Mouse (Mus musculus) layer of hippocampus, adult 11-12 months (tissue): Measurements from ENCODE around the gene Ppard.
"Not testable (repeated sequence)": the region's sequence is repeated elsewhere in the genome, so short reads cannot be mapped to it uniquely, and the experiment has no call there.

Source experiments
- DNase-seq: peaks from one replicate; pipeline ENCODE4 v3.0.0; 2022; ENCODE audit warnings: low spot score

The Ppard gene

DNA sequence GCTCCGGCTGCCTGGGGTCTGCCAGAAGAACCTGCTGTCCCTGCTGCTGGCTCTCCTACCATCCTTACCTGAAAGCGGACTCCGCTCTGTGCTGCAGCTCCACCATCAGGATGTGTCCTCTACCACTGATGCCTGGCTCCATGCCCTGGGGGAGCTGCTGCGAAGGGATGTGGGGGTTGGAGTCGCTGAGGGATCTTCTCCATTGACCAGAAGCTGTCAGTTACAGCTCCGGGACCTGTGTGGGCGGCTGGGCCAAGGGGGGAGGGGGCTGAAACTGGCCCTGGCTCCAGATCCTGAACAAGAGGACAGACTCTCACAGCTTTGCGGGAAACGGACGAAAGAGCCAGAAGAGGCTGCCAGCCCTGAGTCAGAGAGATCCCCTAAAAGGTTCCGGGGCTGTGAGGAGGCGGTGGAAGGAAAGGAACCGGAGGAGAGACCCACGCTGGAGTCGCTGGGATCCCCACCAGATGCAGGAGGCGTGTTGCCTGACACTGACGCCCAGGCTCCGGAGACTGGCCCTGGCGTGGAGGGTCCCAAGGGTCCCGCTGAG, 83.2 kb downstream of the Ppard start:
- no peak for DNase-seq

DNA sequence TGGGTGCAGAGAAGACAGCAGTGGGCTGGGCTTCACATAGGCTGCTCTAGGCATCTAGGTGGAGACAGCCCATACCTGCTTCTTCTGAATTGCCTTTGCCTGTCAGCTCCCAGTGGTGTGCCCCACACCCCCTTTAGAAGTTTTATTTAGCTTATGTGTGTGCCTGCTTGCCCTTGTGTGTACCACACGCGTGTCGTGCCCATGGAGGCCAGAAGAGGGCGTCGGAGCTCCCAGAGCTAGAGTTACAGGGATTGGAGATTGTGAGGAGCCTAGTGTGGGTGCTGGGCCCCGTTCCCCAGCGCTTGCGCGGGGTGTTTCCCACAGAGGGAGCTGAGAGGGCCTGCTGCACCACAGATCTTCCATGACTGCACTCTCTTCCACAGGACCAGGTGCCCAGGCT, 84.0 kb downstream of the Ppard start:
- DNase-seq = no peak

DNA sequence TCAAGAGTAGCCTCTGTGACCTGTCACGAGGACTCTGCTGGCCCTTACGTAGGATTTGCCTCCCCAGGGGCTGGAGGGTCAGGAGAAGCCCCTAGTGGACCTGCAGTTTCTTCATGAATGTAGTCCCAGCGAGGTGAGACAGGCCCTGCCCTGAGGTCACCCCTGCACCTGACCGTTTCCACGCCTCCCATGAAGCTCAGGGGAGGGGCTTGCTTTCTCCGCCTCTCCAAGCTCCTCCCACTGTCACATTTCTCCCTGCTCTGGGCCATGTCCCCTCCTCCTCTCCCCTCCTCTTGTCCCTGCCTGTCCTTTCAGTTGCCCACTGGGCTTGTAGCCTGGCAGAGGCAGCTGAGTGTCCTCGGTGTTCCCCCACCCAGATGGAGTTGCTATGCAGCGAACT, 84.6 kb downstream of the Ppard start:
- no peak for DNase-seq

DNA sequence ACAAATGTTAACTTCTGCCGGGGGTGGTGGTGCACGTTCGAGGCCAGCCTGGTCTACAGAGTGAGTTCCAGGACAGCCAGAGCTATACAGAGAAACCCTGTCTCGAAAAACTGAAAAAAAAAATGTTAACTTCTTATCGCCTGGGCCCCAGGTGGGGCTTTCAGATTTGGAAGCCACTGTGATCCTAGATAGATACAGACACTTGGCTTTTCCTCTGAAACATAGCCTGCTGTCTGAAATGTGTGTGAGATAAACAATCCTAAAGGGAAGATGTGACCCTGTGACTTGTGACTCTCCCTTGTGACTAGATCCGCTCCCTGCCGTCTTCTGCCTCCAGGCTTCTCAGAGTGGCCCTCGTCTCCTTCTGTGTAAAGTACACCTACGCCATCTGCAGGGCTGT, 85.2 kb downstream of the Ppard start:
- no peak for DNase-seq

DNA sequence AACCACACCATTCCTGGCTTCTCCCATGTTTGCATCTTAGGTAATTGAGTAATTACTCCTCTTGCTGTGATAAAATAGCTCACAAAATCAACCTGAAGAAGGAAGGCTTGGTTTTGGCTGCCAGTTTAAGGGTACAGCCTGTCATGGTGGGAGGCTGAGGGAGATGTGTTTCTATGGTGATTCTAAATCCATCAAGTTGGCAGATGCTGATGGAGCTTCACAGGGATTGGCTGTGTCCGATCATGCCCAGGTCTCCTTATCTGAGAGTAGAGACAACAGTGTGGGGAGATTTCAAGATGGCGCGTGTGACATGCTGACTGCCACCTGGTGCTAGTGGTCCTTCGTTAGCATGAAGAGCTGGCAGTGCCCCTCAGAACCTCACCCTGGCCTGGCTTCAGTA, 89.2 kb downstream of the Ppard start:
- DNase-seq = no peak

DNA sequence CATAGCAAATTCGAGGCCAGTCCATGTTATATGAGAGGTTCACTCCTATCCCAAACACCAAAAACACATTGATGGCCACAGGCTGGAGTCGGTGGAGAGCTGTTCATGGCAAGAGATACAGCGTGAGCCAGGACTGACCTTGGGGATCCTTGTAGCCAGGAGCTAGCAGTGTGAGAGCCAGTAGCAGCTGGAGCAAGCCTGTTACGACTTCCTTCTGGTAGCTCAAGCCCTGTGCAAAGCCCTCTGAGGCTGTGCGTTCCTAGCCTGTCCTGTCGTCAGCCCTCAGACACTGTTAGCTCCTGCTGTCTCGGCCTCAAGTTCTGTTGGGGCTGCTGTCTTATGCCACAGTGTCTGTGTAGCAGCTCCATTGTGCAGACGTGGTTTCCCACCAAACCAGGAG, 91.3 kb downstream of the Ppard start:
- no peak for DNase-seq

DNA sequence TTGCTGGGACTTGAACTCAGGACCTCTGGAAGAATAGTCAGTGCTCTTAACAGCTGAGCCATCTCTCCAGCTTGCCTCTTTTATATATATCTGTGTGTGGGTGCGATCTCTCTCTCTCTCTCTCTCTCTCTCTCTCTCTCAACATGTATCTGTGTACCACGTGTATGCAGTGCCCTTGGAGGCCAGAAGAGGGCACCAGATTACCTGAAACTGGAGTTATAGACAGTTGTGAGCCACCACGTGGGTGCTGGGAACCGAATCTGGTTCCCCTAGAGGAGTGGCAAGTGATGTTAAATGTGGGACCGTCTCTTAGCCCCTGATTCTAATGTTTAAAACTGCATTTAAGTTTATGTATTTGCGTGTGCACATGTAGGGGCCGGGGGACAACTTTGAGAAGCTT, 91.9 kb downstream of the Ppard start:
- not testable (repeated sequence) for DNase-seq

DNA sequence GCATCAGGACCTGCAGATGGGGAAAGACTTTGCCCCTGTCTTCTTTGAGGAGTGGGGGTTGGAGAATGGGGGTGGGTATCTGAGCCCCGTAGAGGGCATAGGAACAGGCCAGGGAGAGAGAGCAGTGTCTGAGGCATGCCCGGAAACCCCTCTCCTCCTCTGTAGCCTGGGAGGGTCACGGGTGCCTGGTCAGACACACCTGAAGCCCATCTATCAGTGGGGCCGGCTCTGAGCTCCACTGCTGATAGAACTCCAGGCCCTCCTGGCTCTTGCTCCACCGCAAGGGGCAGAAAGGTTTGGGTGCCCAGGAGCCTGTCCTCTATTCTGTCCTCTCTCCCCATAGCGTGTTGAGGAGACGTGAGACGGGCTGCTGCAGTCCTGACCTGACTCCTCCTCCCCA, 93.3 kb downstream of the Ppard start:
- DNase-seq = no peak

DNA sequence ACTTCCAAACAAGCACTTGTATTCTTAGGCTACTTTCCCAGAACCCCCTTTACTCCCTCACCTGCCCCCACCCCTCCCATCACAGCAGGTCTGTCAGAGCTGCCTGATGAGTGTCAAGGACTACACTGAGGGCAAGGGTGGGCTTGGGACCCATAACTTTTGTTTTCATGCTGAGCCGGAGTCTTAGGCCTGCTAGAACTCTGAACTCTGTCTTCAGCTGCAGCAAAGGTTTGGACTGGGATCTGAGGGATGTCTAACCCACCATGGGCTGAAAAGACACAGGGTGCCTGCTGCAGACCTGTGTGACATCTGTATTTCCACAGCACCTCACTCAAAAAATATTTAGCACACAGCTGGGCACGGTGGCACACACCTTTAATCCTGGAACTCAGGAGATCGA, 94.5 kb downstream of the Ppard start:
- DNase-seq = no peak

DNA sequence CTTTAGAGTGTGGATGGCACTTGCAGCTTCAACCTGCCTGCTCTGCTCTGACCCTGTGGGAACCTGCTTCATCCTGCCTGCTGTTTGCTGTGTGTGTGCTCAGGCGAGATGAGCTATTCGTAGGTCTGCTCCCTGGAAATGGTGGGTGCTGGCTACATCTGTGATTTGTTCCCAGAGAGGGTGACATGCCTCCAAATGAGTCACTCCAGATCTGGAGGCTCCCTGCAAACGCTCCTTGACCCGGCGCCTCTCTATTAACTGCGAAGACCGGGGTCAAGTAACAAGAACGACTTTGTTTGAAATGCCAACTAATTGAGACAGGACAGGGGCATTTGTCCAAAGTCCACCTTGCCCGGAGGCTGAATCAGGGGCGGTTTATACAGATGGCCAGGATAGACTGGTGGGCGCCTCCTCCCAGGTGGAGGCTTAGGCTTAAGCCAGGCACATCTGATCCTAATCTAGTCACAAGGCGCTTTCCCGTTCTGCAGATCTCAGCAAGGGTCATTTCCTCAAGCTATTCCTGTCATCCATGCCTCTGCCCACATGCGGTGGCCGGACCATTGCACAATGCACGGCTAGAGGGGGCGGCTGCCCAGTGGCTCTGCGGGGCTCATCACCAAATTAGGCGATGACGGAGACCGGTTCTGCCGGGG, 95.3 kb downstream of the Ppard start:
- DNase-seq = peak; percentile 55

DNA sequence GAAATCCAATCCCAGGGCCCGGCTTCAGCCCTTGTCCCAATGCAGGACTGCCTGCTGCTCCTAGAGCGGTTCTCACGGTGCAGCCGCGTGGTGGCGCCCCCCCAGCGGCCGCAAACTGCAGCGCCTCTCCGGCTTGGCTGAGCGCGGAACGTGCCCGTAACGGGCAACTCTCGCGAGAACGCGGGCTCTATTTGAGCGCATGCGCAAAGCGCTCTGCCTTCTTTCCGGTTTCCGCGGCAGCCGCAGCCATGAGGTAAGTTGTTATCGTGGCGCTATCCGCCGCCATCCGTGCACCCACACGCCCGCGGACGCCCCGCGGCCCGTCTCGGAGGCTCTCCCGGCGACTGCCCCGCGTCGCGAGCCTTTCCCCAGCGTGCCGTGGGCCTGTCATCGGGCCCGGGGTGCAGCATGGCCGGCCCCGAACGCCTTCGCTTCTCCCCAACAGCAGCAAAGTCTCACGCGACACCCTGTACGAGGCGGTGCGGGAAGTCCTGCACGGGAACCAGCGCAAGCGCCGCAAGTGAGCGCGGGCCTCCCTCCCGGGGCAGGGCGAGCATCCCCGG, 95.9 kb downstream of the Ppard start, which contains the start of gene Rpl10a:
Gene Rpl10a (plus strand): TSS at position 106 of the 563 bp plus-strand sequence.
- DNase-seq = peak; percentile 97

DNA sequence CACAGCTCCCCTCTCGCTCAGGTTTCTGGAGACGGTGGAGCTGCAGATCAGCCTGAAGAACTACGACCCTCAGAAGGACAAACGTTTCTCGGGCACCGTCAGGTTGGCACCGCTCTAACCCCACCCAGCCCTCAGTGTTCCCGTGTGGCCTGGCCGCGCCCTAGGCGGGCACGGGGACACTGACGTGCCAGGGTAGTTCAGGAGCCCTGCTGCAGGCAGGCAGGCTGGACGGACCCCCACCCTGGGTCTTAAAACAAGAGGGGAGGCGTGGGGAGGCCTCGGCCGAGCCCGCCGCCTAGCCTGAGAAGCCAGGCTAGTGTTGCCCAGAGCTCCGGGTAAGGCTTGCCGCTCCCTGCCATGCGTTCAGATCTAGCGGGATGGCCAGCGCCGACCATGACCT, 96.4 kb downstream of the Ppard start:
- no peak for DNase-seq

DNA sequence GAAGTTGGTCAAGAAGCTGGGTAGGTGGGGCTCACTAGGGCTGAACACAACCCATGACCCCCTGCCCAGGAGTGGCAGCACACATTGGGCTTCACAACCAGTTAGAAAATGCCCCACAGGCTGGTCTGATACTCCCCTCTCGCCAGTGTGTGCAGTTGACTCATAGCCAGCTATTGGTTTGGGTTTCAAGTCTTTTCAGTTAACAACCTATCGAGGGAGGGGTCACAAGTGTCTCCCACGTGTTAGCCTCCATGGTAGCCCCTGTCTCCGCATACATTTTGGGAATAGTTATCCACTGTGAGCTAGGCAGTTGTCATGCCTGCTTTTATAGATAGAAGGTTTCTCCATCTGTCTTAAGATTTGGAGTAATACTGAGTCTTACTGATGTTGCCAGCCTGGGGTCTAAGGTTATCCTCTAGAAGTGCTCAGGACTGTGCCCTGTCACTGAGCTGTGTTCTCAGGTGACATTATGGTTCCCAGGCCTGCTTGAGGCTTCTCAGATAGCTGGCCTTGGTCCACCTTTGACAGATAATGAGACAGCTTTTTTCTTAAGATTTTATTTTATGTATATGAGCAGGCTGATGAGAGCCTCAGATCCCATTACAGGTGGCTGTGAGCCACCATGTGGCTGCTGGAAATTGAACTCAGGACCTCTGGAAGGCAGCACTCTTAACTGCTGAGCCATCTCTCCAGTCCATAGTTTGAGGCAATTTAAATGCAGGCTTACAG, 97.2 kb downstream of the Ppard start:
- DNase-seq = no peak

DNA sequence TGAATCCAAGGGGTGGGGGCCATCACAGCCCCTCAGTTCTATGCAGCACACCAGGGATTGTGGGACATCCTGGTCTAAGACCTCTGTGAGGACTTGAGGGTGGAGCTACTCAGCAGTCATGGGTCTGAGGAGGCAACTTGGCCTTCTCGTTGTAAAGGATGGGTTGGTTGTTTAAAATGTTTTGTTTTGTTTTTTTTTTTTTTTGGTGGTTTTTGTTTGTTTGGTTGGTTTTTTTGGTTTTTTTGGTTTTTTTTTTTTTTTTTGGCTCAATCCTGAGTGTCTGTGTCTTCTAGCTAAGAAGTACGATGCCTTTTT, 97.7 kb downstream of the Ppard start:
- no peak for DNase-seq

DNA sequence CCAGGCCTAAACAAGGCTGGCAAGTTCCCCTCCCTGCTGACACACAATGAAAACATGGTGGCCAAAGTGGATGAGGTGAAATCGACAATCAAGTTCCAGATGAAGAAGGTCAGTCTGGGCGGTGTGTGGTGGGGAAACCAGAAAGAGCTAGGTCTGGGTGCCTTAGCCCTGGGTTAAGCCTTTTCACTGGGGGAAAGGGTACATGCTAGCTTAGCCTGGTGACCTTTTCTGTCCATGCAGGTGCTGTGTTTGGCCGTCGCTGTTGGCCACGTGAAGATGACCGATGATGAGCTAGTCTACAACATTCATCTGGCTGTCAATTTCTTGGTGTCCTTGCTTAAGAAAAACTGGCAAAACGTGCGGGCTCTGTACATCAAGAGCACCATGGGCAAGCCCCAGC, 98.1 kb downstream of the Ppard start:
- DNase-seq = not testable (repeated sequence)

DNA sequence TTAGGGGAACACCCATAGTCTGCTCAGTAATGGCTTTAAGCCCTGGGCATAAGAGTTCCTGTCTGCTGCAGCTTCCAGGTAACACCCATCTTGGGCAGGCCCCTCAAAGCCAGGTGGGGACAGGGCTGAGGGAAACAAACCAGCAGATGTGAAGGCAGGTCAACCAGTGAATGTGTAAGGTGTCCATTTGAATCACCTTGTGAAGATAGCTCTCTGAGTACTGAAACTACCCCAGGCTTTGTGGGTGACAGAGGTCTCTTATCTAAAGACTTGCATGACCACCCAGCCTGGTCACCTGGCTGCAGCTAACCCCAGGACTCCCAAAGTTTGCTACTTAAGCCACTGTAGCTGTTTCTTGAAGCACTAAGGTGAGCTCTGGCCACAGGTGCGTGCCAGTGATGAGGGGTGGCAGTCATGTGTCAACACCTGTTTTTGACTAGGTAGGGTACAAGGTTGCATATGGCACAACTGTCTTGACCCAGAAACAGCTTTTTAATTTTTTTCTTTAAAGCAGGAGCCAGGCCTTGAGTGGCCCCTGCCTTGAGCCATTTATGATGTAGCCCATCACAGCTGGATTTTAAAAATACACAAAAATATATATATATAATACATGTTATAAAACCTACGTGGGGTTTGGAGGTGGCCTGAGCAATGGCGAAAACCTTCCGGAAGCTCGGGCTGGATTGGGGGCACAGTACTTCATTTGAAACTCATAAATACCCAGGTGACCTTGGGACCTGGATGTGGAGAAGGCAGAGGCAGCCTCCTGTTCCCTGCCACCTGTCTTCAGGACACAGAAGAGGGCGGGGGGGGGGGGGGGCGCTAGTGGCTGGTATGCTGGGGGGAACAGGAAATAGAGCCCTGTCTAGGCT, 99.0 kb downstream of the Ppard start:
- DNase-seq = no peak

DNA sequence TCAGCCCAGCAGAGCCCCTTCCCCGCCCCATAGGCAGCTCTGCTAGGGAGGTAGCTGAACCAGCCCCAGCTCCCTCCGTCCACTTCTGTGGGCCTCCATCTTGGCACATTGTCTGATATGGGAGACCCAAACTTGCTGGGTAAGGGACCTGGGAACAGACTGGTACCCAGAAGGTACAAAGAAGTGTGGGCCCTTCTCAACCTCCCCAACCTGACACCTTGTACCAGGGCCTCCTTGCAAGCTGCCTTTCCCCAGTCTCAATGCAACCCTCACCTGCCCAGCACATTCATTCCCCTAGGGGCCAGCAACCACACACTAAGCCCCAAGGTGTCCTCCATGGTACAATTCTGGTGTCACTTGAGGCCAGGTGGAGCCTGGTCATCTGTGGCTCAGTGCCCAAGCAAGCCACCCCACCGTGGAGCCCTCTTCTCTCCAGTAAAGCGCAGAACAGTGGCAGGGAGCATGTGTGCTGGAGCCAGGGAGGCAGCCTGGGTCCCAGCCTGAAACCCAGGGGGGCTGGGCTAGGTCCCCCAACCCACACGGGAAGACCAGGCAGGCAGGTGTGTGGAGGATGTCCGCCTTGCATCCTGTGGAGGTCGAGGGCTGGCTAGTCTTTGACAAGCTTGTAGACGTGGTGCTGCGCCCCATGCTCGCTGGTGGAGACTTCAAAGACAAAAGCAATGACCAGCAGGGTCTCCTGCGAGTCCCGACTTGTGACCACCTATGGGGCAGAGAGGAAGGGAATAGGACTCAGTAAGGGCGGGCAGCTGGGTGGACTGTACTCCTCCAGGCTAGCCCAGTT, 99.8 kb downstream of the Ppard start:
- no peak for DNase-seq

DNA sequence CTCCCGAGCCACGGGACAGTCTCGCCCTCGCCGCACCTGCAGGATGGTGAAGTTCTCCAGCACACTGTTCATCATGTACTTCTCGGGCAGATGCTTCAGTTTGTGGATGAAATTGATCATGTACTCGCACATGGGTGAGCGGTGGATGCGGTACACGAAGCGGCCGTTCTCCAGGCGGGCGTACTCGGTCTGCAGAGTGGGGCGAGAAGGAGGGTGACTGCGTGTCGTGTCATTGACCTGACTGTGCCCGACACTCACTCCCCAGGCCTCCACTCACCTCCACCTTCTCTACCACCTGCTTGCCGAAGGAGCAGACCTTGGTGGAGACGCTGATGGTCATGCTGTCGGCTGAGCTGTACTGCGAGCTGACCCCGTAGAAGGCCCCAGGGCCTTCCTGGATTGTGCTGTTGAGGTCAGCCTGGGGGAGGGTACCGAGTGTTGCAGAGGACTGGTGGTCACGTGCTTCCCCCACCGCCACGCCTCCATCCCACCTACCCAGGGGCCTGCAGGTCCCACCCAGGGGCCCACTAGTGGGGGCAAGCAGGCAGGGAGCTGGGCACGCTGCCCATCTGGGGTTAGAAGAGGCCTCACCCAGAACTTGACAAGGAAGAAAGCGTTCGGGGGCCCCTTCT, 100.5 kb downstream of the Ppard start:
- DNase-seq = no peak

DNA sequence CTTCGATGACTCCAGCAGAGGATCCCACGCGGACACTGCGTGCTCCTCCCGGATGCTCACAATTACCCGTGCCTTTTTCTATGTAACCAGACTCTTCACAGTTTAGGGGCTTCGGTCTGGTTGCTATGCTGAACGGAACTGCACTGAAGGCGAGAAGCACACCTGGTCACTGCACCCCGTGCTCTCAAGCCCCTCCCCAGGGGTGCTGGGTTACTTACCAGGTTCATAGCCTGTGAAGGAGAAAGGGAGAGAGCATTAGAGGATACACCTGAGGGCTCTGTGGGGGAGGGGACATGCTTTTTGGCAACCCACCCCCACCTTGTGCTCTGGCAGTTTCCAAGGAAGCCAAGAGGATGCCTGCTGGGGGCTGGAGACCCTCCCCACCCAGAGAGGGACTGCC, 102.8 kb downstream of the Ppard start:
- DNase-seq = no peak

DNA sequence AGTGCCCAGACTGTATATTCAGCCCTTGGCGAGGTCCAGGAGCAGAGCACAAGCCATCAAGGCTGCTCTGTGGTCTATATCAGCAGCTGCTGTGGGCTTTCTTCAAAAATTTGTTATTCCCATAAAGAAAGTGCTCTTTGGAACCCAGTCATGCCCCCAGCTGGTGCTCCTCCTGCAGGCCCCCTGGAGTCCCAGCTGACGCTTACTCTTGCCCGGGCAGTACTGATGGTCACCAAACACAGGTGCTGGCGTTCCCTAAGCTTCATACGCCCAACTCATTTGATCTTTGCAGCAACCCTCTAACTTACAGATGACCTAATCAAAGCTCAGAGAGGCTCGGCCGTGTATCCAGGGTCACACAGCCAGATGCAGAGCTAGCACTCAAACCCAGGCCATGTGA, 105.0 kb downstream of the Ppard start:
- no peak for DNase-seq

DNA sequence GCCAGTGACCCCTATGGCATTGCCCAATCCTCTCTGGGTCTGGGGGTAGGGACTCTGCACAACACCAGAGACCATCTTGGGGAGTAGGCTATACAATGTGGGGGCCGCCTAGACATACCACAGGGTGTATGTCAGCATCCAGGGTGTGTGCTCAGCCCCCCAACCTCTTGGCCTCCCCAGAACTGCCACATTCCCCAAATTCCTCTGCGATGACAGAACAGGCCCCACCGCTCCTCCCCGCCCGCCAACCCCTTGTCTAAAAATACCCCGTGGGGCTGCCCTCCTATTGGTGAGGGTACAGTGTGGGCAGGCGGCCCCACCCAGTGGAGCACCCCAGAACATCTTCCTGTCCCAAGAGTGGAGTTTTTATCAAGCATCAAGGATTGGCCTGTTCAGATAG, 108.1 kb downstream of the Ppard start:
- DNase-seq = no peak
